ENCODE assay signal across 23 mouse cellular contexts in genomic region chr7:25392851-25393250, GRCm38 (mm10). TPM values are rescaled to one million over a fixed set of nuclear protein-coding genes. Genes with fewer than 3 reads are reported as not detected.
DNase-seq lines count a peak whose midpoint lies in the region; ATAC-seq and TF ChIP-seq lines count a peak whose summit lies in the region.
"Had no signal": no experiment of that assay in that cellular context is flagged by ENCODE, and none has a peak within 500 bp of the region (broad histone marks: within the 10 kb centered on the region; RNA-seq: fewer than 3 reads in every experiment).

No protein-coding gene starts in this region.

- ATAC-seq in hindbrain, embryonic 13.5 days (ENCODE audit: low FRiP score) = no peak
- ATAC-seq in hindbrain, postnatal 0 days = no peak
- no peak for ATAC-seq in midbrain, embryonic 14.5 days (ENCODE audit: low FRiP score, low TSS enrichment)
- ATAC-seq in midbrain, embryonic 15.5 days (replicated peaks) = no peak
- ATAC-seq: lung, postnatal 0 days had no signal

- TF ChIP-seq CTCF in hindbrain, postnatal 0 days (IDR thresholded peaks at IDR 0.05; ENCODE audit: low read depth) = no peak
- no peak for TF ChIP-seq CTCF in small intestine, adult 2 months (IDR thresholded peaks at IDR 0.05; ENCODE audit: extremely low read depth, insufficient read length, insufficient replicate concordance, low read depth, low read length)

- DNase-seq in cerebellum, adult 11-12 months = peak; percentile 19
- DNase-seq in cerebellum, postnatal 25 days = no peak
- DNase-seq in hindbrain, postnatal 0 days (ENCODE audit: low spot score) = no peak
- no peak for DNase-seq in midbrain, embryonic 14.5 days
- DNase-seq in layer of hippocampus, postnatal 25 days (ENCODE audit: extremely low spot score in 1 of 2, low spot score in 1 of 2) = no peak
- DNase-seq: gastrocnemius, postnatal 36 days; heart, postnatal 36 days; spleen, adult 18-20 months had no signal

- H3K9me3 ChIP-seq in hindbrain, embryonic 13.5 days = no peaks in the 10 kb centered on the region
- no peaks in the 10 kb centered on the region for H3K9me3 ChIP-seq in hindbrain, postnatal 0 days (ENCODE audit: low read length)
- H3K9me3 ChIP-seq in midbrain, embryonic 14.5 days (ENCODE audit: control insufficient read depth, low read length) = no peaks in the 10 kb centered on the region
- H3K9me3 ChIP-seq in midbrain, embryonic 15.5 days = no peaks in the 10 kb centered on the region
- H3K9me3 ChIP-seq: heart, embryonic 12.5 days; limb, embryonic 12.5 days; liver, embryonic 15.5 days; megakaryocyte, embryonic 14.5 days; stomach, embryonic 15.5 days had no signal

- no peak overlapping the region for H3K27ac ChIP-seq in hindbrain, embryonic 13.5 days
- H3K27ac ChIP-seq in hindbrain, postnatal 0 days = no peak overlapping the region
- H3K27ac ChIP-seq in midbrain, embryonic 14.5 days (replicated peaks; ENCODE audit: low read depth, low read length) = no peak overlapping the region
- H3K27ac ChIP-seq in midbrain, embryonic 15.5 days = no peak overlapping the region
- H3K27ac ChIP-seq in small intestine, adult 2 months (ENCODE audit: insufficient read depth, low read depth, low read length) = peak overlapping the region; percentile 46
- H3K27ac ChIP-seq: limb, embryonic 12.5 days; liver, embryonic 15.5 days; stomach, embryonic 15.5 days had no signal

- H3K36me3 ChIP-seq in hindbrain, embryonic 13.5 days = peaks cover 13% of the 10 kb centered on the region
- peaks cover 7% of the 10 kb centered on the region for H3K36me3 ChIP-seq in hindbrain, postnatal 0 days (ENCODE audit: insufficient read depth, low read length)
- peaks cover 9% of the 10 kb centered on the region for H3K36me3 ChIP-seq in midbrain, embryonic 14.5 days (ENCODE audit: control insufficient read depth, insufficient read depth, low read length)
- peaks cover 1% of the 10 kb centered on the region for H3K36me3 ChIP-seq in midbrain, embryonic 15.5 days (replicated peaks)
- H3K36me3 ChIP-seq in small intestine, adult 2 months (ENCODE audit: control insufficient read depth, insufficient read depth, low read length) = peaks cover 7% of the 10 kb centered on the region

- TF ChIP-seq POLR2A in small intestine, adult 2 months (IDR thresholded peaks at IDR 0.05; ENCODE audit: low read depth, low read length) = no peak

- H3K4me3 ChIP-seq in hindbrain, embryonic 13.5 days = 0 out of 2 replicates have a peak overlapping the region, but pooled peaks have one; percentile 58
- H3K4me3 ChIP-seq in hindbrain, postnatal 0 days (ENCODE audit: low read length) = no peak overlapping the region
- no peak overlapping the region for H3K4me3 ChIP-seq in midbrain, embryonic 14.5 days (replicated peaks; ENCODE audit: low read depth, low read length)
- H3K4me3 ChIP-seq in midbrain, embryonic 15.5 days = no peak overlapping the region
- H3K4me3 ChIP-seq in small intestine, adult 2 months (ENCODE audit: low read depth, low read length) = no peak overlapping the region
- H3K4me3 ChIP-seq: erythroblast, embryonic 14.5 days; heart, embryonic 12.5 days; limb, embryonic 12.5 days; liver, embryonic 15.5 days; megakaryocyte, embryonic 14.5 days; stomach, embryonic 15.5 days had no signal

- 42% methylated on average over 7 of the region's 7 CpGs for WGBS in hindbrain, embryonic 13.5 days
- WGBS in hindbrain, postnatal 0 days = 46% methylated on average over 7 of the region's 7 CpGs
- WGBS in midbrain, embryonic 14.5 days = 37% methylated on average over 7 of the region's 7 CpGs
- WGBS in midbrain, embryonic 15.5 days = 42% methylated on average over 7 of the region's 7 CpGs
- whole genome bisulfite sequencing in small intestine, adult 2 months = 87% methylated on average over 7 of the region's 7 CpGs

- H3K4me2 ChIP-seq in hindbrain, embryonic 13.5 days = peak overlapping the region; percentile 81; the same call in 1 of the 2 replicates
- no peak overlapping the region for H3K4me2 ChIP-seq in hindbrain, postnatal 0 days (ENCODE audit: low read depth, low read length)
- H3K4me2 ChIP-seq in midbrain, embryonic 14.5 days (ENCODE audit: low read length) = 0 out of 2 replicates have a peak overlapping the region, but pooled peaks have one; percentile 9
- H3K4me2 ChIP-seq in midbrain, embryonic 15.5 days = no peak overlapping the region
- H3K4me2 ChIP-seq: heart, embryonic 12.5 days; limb, embryonic 12.5 days; liver, embryonic 15.5 days; stomach, embryonic 15.5 days had no signal

- no peaks in the 10 kb centered on the region for H3K27me3 ChIP-seq in hindbrain, embryonic 13.5 days
- no peaks in the 10 kb centered on the region for H3K27me3 ChIP-seq in hindbrain, postnatal 0 days (ENCODE audit: insufficient read depth, low read length)
- H3K27me3 ChIP-seq in midbrain, embryonic 14.5 days (ENCODE audit: control insufficient read depth, insufficient read depth, low read length) = no peaks in the 10 kb centered on the region
- H3K27me3 ChIP-seq in midbrain, embryonic 15.5 days (replicated peaks) = no peaks in the 10 kb centered on the region
- no peaks in the 10 kb centered on the region for H3K27me3 ChIP-seq in small intestine, adult 2 months (ENCODE audit: control insufficient read depth, insufficient read depth, low read length)
- H3K27me3 ChIP-seq: CH12.LX; heart, embryonic 12.5 days; limb, embryonic 12.5 days; liver, embryonic 15.5 days; megakaryocyte, embryonic 14.5 days; stomach, embryonic 15.5 days had no signal

- H3K4me1 ChIP-seq in hindbrain, embryonic 13.5 days (replicated peaks) = peaks cover 49% of the 10 kb centered on the region
- H3K4me1 ChIP-seq in hindbrain, postnatal 0 days (ENCODE audit: insufficient read depth, low read length) = peaks cover 29% of the 10 kb centered on the region
- peaks cover 30% of the 10 kb centered on the region for H3K4me1 ChIP-seq in midbrain, embryonic 14.5 days (ENCODE audit: control insufficient read depth, insufficient read depth, low read length)
- H3K4me1 ChIP-seq in midbrain, embryonic 15.5 days = peaks cover 45% of the 10 kb centered on the region
- H3K4me1 ChIP-seq in small intestine, adult 2 months (ENCODE audit: control insufficient read depth, insufficient read depth, insufficient read length, low read length) = peaks cover 46% of the 10 kb centered on the region

- 0 out of 2 replicates have a peak overlapping the region, but pooled peaks have one; percentile 43 for H3K9ac ChIP-seq in hindbrain, embryonic 13.5 days
- H3K9ac ChIP-seq in hindbrain, postnatal 0 days (replicated peaks; ENCODE audit: low read length) = no peak overlapping the region
- no peak overlapping the region; the same call in 1 of the 2 replicates for H3K9ac ChIP-seq in midbrain, embryonic 14.5 days (replicated peaks; ENCODE audit: low read length)
- H3K9ac ChIP-seq in midbrain, embryonic 15.5 days = no peak overlapping the region
- H3K9ac ChIP-seq: heart, embryonic 12.5 days; limb, embryonic 12.5 days; liver, embryonic 15.5 days; stomach, embryonic 15.5 days had no signal

RNA-seq across cellular contexts. Expression of gene Lipe, which starts 5.7 kb away (rescaled TPM):
- polyA plus RNA-seq in hindbrain, embryonic 13.5 days (2015; fragmentation: Nextera tagmentation; extraction: Ambion mirVana) = 9.8 and 10.6 TPM in 2 replicates
- total RNA-seq in hindbrain, postnatal 0 days (2014; rRNA removed) = 9.6 and 18.7 TPM in 2 replicates
- 7.8 and 9.1 TPM in 2 replicates for polyA plus RNA-seq in hindbrain, postnatal 0 days (2015; fragmentation: Nextera tagmentation; extraction: Ambion mirVana)
- polyA plus RNA-seq in midbrain, embryonic 14.5 days (2014; fragmentation: Nextera tagmentation; extraction: Ambion mirVana) = 3.8 and 9.2 TPM in 2 replicates
- 10.5 and 12.7 TPM in 2 replicates for polyA plus RNA-seq in midbrain, embryonic 15.5 days (2015; fragmentation: Nextera tagmentation; extraction: Ambion mirVana)
- 56.9 and 186 TPM in 2 replicates for polyA plus RNA-seq in small intestine, adult 2 months (2012; rRNA removed)
- 1 to 10 TPM; 7.0 to 7.8 TPM for total RNA-seq in layer of hippocampus, postnatal 25 days (2021)

RNA-seq across cellular contexts. Expression of gene Cxcl17, which starts 19.8 kb away (rescaled TPM):
- polyA plus RNA-seq in hindbrain, embryonic 13.5 days (2015; fragmentation: Nextera tagmentation; extraction: Ambion mirVana) = 0.23 and 0.82 TPM in 2 replicates
- total RNA-seq in hindbrain, postnatal 0 days (2014; rRNA removed) = not detected in 2 replicates
- polyA plus RNA-seq in hindbrain, postnatal 0 days (2015; fragmentation: Nextera tagmentation; extraction: Ambion mirVana) = 0.66 and 0.82 TPM in 2 replicates
- 0.29 TPM in 1 of 2 replicates, not detected in the other for polyA plus RNA-seq in midbrain, embryonic 14.5 days (2014; fragmentation: Nextera tagmentation; extraction: Ambion mirVana)
- 0.79 and 0.93 TPM in 2 replicates for polyA plus RNA-seq in midbrain, embryonic 15.5 days (2015; fragmentation: Nextera tagmentation; extraction: Ambion mirVana)
- 3.8 TPM in 1 of 2 replicates, not detected in the other for polyA plus RNA-seq in small intestine, adult 2 months (2012; rRNA removed)
- not detected for total RNA-seq in layer of hippocampus, postnatal 25 days (2021)
- total RNA-seq: adrenal gland, adult 8-10 months; CH12.LX; gastrocnemius, postnatal 36 days; heart, postnatal 36 days; left cerebral cortex, adult 8-10 months had no signal
- polyA plus RNA-seq: erythroblast, embryonic 14.5 days; heart, embryonic 12.5 days; intestine, embryonic 14.5 days; liver, embryonic 15.5 days had no signal

RNA-seq across cellular contexts. Expression of gene Cnfn, which starts 23.3 kb away (rescaled TPM):
- not detected in 2 replicates for polyA plus RNA-seq in hindbrain, embryonic 13.5 days (2015; fragmentation: Nextera tagmentation; extraction: Ambion mirVana)
- not detected in 2 replicates for total RNA-seq in hindbrain, postnatal 0 days (2014; rRNA removed)
- polyA plus RNA-seq in hindbrain, postnatal 0 days (2015; fragmentation: Nextera tagmentation; extraction: Ambion mirVana) = 0.30 and 0.89 TPM in 2 replicates
- polyA plus RNA-seq in midbrain, embryonic 14.5 days (2014; fragmentation: Nextera tagmentation; extraction: Ambion mirVana) = not detected in 2 replicates
- not detected in 2 replicates for polyA plus RNA-seq in midbrain, embryonic 15.5 days (2015; fragmentation: Nextera tagmentation; extraction: Ambion mirVana)
- polyA plus RNA-seq in small intestine, adult 2 months (2012; rRNA removed) = 0.48 and 0.84 TPM in 2 replicates
- not detected for total RNA-seq in layer of hippocampus, postnatal 25 days (2021)
- total RNA-seq: adrenal gland, adult 8-10 months; CH12.LX; gastrocnemius, postnatal 36 days; heart, postnatal 36 days; left cerebral cortex, adult 8-10 months had no signal
- polyA plus RNA-seq: erythroblast, embryonic 14.5 days; heart, embryonic 12.5 days; intestine, embryonic 14.5 days; kidney, embryonic 16.5 days; limb, embryonic 12.5 days; lung, postnatal 0 days had no signal

Comparison
In these comparisons a context has a peak if more than half of its experiments do, and no peak if none do; other contexts are left out.
1. H3K4me2 ChIP-seq: peak in hindbrain, embryonic 13.5 days (single experiment) and midbrain, embryonic 14.5 days (single experiment); none in hindbrain, postnatal 0 days (single experiment) and midbrain, embryonic 15.5 days (single experiment).